Mouse (Mus musculus) left cerebral cortex, adult 8-10 months (tissue): ENCODE measurements at regions not wholly inside any gene's neighbourhood (a gene's known extent, or its start where the extent isn't known, plus 50 kb on each side); places are given as distances from the start of the nearest gene placed in this dataset.

ENCODE experiments used
- DNase-seq, 2 experiments: peaks; one replicate each; pipeline ENCODE4 v3.0.0; 2022; ENCODE audit warnings: low spot score in 2 of 2

DNA sequence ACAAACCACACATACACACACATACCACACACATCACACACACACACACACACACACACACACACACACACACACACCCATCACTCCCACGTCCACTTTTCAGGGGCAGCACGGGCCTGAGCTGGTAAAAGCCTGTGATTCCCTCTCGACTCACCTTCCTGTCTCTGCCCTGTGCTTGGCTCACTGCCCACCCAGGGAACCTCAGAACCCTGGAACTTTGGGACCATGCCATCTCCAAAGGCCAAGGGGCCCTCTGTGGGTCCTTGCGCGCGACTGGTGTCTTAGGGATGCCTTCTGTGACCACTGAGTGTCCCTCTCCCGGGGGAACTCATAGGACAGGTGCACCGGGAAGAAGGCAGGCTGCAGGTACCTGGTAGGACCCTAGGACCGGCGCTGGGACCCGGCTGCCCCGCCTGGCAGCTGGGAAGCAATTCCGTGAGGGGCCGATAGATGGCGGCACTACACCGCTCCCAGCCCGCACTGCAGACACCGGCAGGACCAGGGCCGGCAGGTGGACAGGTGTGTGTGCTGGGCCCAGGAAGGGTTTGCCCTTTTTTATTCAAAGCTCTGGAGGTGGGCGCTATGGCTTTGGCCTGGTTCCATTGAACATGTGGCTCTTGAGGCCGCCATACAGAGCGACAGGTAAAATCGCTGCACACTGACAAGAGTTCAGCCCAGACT lies 73.0 kb upstream of the 4931429L15Rik start:
- DNase-seq = peak in 1 of 2 experiments; percentile 57

DNA sequence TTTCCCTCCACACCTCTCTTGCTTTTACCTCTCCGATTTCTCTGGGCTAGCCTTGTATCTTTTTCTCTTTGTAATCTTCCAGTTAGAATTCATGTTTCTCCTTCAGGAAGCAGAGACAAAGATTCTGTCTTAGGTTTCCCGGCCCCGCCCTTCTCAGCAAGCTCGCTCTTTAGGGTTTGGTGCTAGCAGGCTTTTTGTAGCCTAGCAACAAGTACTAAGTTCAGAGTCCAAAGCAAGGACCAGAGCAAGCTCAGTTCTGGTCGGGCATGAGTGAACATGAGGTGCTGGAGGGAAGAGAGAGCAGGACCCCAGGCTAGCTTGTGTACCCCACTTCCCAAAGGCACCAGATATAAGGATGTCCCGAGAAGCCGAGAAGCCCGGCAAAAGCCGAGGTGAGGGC lies 70.0 kb upstream of the 4931429L15Rik start:
- DNase-seq = peak in 1 of 2 experiments; percentile 8

DNA sequence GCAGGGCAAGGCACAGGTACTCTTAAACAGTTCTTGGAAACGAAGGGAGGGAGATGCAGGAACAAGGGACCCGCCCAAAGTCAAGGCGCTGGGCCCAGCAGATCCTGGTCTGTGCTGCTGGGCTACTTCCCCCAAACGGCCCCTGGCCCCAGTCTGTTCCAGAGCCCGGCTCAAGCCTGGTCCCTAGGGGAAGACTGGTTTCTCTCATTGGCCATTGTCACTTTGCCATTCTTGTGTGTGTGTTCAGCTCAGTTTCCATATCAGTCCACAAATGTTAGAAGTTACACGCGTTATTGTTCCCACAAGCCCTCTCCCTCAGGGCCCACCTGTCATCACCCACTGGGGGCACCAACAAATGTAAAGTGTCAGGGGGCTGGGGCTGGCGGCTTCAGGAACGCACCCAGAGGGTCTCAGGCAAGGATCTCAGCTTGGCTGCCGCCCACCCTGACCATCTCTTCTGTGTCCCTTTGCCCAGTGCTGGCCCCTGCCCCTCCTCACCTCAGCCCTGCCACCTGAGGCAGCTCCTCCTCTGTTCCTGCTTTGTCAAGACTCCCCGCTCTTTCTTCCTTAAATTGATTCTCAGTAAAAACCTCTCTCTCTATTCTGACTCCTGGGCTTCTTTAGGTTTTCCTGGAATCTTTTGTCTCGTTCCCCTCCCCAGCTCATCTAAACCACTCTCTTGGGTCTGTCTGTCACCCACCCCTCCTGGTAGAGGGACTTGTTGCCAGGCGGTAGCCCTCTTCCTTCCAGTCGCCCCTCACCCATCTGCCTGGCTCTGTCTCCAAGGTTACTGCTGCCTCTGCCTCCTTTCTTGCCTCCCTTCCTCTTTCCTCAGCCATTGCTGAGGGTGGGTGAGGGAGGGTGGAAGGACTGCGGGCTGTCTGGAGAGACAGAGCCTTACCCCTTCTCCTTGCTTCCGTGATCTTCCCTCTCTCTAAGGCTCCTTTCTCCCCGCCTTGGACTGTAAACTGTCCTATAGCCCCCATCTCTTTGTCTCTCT lies 69.2 kb upstream of the 4931429L15Rik start:
- peak; percentile 11 to 28 for DNase-seq

DNA sequence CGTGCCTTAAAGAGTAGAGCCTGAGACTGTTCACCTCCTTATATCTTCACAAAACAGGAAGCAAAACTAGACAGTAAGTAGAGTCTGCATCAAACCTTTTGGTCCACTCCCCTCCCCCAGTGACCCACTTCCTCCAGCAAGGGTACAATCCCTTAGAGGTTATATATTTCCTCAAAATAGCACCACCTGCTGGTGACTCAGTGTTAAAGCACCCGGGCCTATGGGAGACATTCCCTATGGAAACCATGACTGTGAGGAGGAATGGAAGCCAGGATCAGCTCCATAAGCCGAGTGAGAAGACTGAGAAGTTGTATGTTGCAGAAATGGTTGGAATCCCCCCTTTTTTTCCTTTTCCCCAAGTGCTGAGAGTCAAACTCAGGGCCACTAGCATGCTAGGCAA lies 66.5 kb upstream of the 4931429L15Rik start:
- DNase-seq = no peak

DNA sequence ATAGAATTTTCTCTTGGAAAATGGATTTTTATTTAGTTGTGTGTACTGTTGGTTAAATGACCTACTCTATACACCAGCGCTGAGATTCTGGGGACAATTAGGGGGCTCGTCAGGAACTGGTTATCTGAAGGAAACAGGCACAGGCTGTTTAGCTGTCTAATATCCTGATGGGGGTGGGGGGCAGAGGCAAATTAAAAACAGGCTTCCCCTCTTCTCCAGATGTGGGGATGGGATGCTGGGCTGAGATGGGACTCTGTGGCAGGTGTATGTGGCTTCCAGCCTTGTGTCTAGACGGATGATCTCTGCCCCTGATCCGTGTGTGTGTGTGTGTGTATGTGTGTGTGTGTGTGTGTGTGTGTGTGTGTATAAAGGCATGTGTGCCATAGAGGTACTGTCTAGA lies 61.6 kb upstream of the 4931429L15Rik start:
- DNase-seq = no peak

DNA sequence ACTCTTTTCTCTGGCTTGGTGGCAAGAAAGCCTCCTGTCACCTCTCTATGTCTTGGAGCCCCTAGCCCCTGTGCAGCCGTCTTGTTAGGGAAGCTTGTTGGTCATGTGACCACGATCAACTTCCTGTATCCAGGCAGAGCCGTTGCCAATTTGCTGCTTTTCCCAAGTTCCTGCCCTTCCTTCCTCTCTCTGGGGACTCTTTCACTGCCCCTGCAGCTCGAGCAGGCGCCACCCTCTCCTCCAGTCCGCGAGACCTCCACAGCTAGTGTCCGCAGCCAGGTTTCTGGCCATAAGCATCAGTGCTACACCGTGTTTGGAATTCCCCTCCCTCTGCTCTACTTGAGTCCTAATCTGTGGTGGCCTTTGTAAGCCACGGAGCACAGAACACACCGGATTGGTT lies 59.7 kb upstream of the 4931429L15Rik start:
- DNase-seq = no peak

DNA sequence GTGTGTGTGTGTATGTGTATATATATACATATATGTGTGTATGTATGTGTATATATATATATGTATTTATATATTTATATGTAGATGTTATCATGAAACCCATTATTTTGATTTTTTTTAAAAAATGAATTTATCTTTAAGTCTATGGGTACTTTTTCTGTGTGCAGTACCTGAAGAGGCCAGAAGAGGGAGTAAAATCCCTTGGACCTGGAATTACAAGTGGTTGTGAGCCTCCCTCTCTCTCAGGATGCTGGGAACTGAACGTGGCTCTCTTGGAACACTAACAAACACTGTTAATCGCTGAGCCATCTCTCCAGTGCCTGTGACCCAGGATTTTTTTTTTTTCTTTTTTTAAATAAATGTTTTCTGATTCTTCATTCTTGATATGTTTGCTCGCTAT lies 58.6 kb upstream of the 4931429L15Rik start:
- no peak for DNase-seq
